Comparison of ENCODE assay signal across 15 mouse cellular contexts in genomic region chr3:38613706-38614105, GRCm38 (mm10).
A peak's percentile ranks its signal among the peaks of the same experiment; 100 is the strongest.
DNase-seq lines count a peak whose midpoint lies in the region; ATAC-seq and TF ChIP-seq lines count a peak whose summit lies in the region.
"Had no signal": no experiment of that assay in that cellular context is flagged by ENCODE, and none has a peak within 500 bp of the region (broad histone marks: within the 10 kb centered on the region; RNA-seq: fewer than 3 reads in every experiment).

No protein-coding gene starts in this region.

- ATAC-seq in liver, embryonic 14.5 days (ENCODE audit: insufficient read depth): no peak
- no peak for ATAC-seq in liver, embryonic 12.5 days
- no peak for ATAC-seq in stomach, postnatal 0 days (ENCODE audit: low FRiP score, low TSS enrichment)
- ATAC-seq: forebrain, postnatal 0 days; inflammation-experienced regulatory T-cells, adult 6 months had no signal

- peak; percentile 8; the same call in 1 of the 2 replicates for TF ChIP-seq CTCF in gastrocnemius, adult 2 months (IDR thresholded peaks at IDR 0.05)
- peak; percentile 53 for TF ChIP-seq CTCF in liver, embryonic 14.5 days (IDR thresholded peaks at IDR 0.05; ENCODE audit: low read depth)
- peak; percentile 57 for TF ChIP-seq CTCF in stomach, postnatal 0 days (IDR thresholded peaks at IDR 0.05; ENCODE audit: low read depth)

- intact Hi-C loops in gastrocnemius, adult 2 months (cut with DNase I): no loop called here

- H3K9me3 ChIP-seq in liver, embryonic 14.5 days (ENCODE audit: control insufficient read depth, low read length): no peaks in the 10 kb centered on the region
- H3K9me3 ChIP-seq in liver, embryonic 12.5 days (replicated peaks): no peaks in the 10 kb centered on the region
- no peaks in the 10 kb centered on the region for H3K9me3 ChIP-seq in stomach, postnatal 0 days (ENCODE audit: control insufficient read depth, low read length)
- H3K9me3 ChIP-seq: liver, embryonic 15.5 days had no signal

- H3K36me3 ChIP-seq in liver, embryonic 14.5 days (replicated peaks; ENCODE audit: control insufficient read depth, insufficient read depth, low read depth): no peaks in the 10 kb centered on the region
- H3K36me3 ChIP-seq in liver, embryonic 12.5 days: no peaks in the 10 kb centered on the region
- H3K36me3 ChIP-seq in stomach, postnatal 0 days (ENCODE audit: control insufficient read depth, insufficient read depth, low read length): no peaks in the 10 kb centered on the region
- H3K36me3 ChIP-seq: liver, embryonic 15.5 days had no signal

- no peaks in the 10 kb centered on the region for H3K27me3 ChIP-seq in liver, embryonic 14.5 days (ENCODE audit: control insufficient read depth, insufficient read depth, low read length)
- no peaks in the 10 kb centered on the region for H3K27me3 ChIP-seq in liver, embryonic 12.5 days (replicated peaks)
- no peaks in the 10 kb centered on the region for H3K27me3 ChIP-seq in stomach, postnatal 0 days (ENCODE audit: control insufficient read depth, insufficient read depth, low read length)
- H3K27me3 ChIP-seq: liver, embryonic 15.5 days had no signal

- H3K4me3 ChIP-seq in gastrocnemius, adult 2 months: no peak overlapping the region
- no peak overlapping the region for H3K4me3 ChIP-seq in liver, embryonic 14.5 days (ENCODE audit: insufficient read depth in 1 of 2, low read depth in 2 of 2, low read length in 2 of 2)
- H3K4me3 ChIP-seq in liver, embryonic 12.5 days: no peak overlapping the region
- no peak overlapping the region for H3K4me3 ChIP-seq in stomach, postnatal 0 days (ENCODE audit: low read depth, low read length)
- H3K4me3 ChIP-seq: liver, embryonic 15.5 days had no signal

- no peak for TF ChIP-seq EP300 in liver, embryonic 14.5 days (IDR thresholded peaks at IDR 0.05; ENCODE audit: low read depth)
- TF ChIP-seq EP300 in stomach, postnatal 0 days (optimal IDR thresholded peaks at IDR 0.05): no peak

- H3K9ac ChIP-seq in liver, embryonic 14.5 days (replicated peaks): no peak overlapping the region
- no peak overlapping the region for H3K9ac ChIP-seq in liver, embryonic 12.5 days
- no peak overlapping the region for H3K9ac ChIP-seq in stomach, postnatal 0 days (ENCODE audit: low read length)
- H3K9ac ChIP-seq: forebrain, postnatal 0 days; liver, embryonic 15.5 days had no signal

- H3K4me1 ChIP-seq in liver, embryonic 14.5 days (replicated peaks; ENCODE audit: control insufficient read depth in 2 of 2, insufficient read depth in 2 of 2, low read length in 1 of 2): no peaks in the 10 kb centered on the region
- no peaks in the 10 kb centered on the region for H3K4me1 ChIP-seq in liver, embryonic 12.5 days
- no peaks in the 10 kb centered on the region for H3K4me1 ChIP-seq in stomach, postnatal 0 days (replicated peaks; ENCODE audit: control insufficient read depth, insufficient read depth)
- H3K4me1 ChIP-seq: liver, embryonic 15.5 days had no signal

- DNase-seq in gastrocnemius, adult 2 months: no peak
- DNase-seq in gastrocnemius, postnatal 10 days: no peak
- no peak for DNase-seq in liver, embryonic 14.5 days (ENCODE audit: low read depth in 3 of 3, low spot score in 3 of 3)
- peak; percentile 18 for DNase-seq in NIH3T3 (ENCODE audit: low read depth)
- no peak for DNase-seq in stomach, postnatal 0 days (ENCODE audit: low spot score)
- DNase-seq in heart, adult 8-10 months (ENCODE audit: low spot score): no peak
- no peak for DNase-seq in ovary, postnatal 10 days (ENCODE audit: low spot score)
- DNase-seq: adrenal gland, postnatal 36 days; cerebellum, adult 11-12 months; forebrain, postnatal 0 days; gastrocnemius, postnatal 36 days; right cerebral cortex, postnatal 14 days had no signal

- H3K27ac ChIP-seq in gastrocnemius, adult 2 months: no peak overlapping the region
- H3K27ac ChIP-seq in liver, embryonic 14.5 days: no peak overlapping the region
- H3K27ac ChIP-seq in liver, embryonic 12.5 days: no peak overlapping the region
- no peak overlapping the region for H3K27ac ChIP-seq in stomach, postnatal 0 days (replicated peaks)
- H3K27ac ChIP-seq: liver, embryonic 15.5 days had no signal

- no peak overlapping the region for H3K4me2 ChIP-seq in liver, embryonic 14.5 days (ENCODE audit: low read depth)
- H3K4me2 ChIP-seq in liver, embryonic 12.5 days: no peak overlapping the region
- H3K4me2 ChIP-seq in stomach, postnatal 0 days (replicated peaks; ENCODE audit: low read depth): no peak overlapping the region
- H3K4me2 ChIP-seq: liver, embryonic 15.5 days had no signal

- WGBS in liver, embryonic 14.5 days (ENCODE audit: insufficient replicate concordance): 44% methylated on average over 6 of the region's 6 CpGs
- 54% methylated on average over 6 of the region's 6 CpGs for WGBS in liver, embryonic 12.5 days (ENCODE audit: insufficient replicate concordance)
- 74% methylated on average over 6 of the region's 6 CpGs for WGBS in stomach, postnatal 0 days
